Mouse (Mus musculus) gastrocnemius, adult 8-10 months (tissue): ENCODE measurements around the gene Magi1. TPM values are rescaled to one million over a fixed set of nuclear protein-coding genes. Genes with fewer than 3 reads are reported as not detected.

Experiments
- DNase-seq, 2 experiments: peaks; one replicate each; pipeline ENCODE4 v3.0.0; 2022; ENCODE audit warnings: low spot score in 2 of 2
- total RNA-seq, 4 experiments: library from RNA; stranded (reverse); gene quantifications; 2 replicates each; pipeline ENCODE4 v1.2.4; 2022

The Magi1 gene
- total RNA-seq, 4 experiments from 2014 or later, result 1.7 to 5.1 (median 2.0) TPM

- DNase-seq, result no peak
Measured at GRCm38 (mm10) chr6:94257831-94258173, 25.9 kb downstream of the Magi1 start.

GRCm38 (mm10) chr6:94256982-94257830, 26.5 kb downstream of the Magi1 start:
- no peak for DNase-seq

GRCm38 (mm10) chr6:94253943-94254342, 29.8 kb downstream of the Magi1 start:
- DNase-seq, result no peak

GRCm38 (mm10) chr6:94251358-94251945, 32.3 kb downstream of the Magi1 start:
- no peak for DNase-seq

GRCm38 (mm10) chr6:94249286-94249790, 34.4 kb downstream of the Magi1 start:
- no peak for DNase-seq

- DNase-seq, result no peak
Measured at GRCm38 (mm10) chr6:94241251-94241650, 42.5 kb downstream of the Magi1 start.

GRCm38 (mm10) chr6:94238643-94239042, 45.1 kb downstream of the Magi1 start:
- DNase-seq, result no peak

GRCm38 (mm10) chr6:94236899-94237298, 46.8 kb downstream of the Magi1 start:
- no peak for DNase-seq

- DNase-seq, result no peak
Measured at GRCm38 (mm10) chr6:94232243-94232785, 51.4 kb downstream of the Magi1 start.

GRCm38 (mm10) chr6:94231831-94232230, 51.9 kb downstream of the Magi1 start:
- DNase-seq, result no peak

GRCm38 (mm10) chr6:94231367-94231766, 52.4 kb downstream of the Magi1 start:
- DNase-seq, result no peak

GRCm38 (mm10) chr6:94230918-94231317, 52.8 kb downstream of the Magi1 start:
- no peak for DNase-seq

GRCm38 (mm10) chr6:94230129-94230528, 53.6 kb downstream of the Magi1 start:
- no peak for DNase-seq

- no peak for DNase-seq
Measured at GRCm38 (mm10) chr6:94226262-94226661, 57.5 kb downstream of the Magi1 start.

GRCm38 (mm10) chr6:94225832-94226231, 57.9 kb downstream of the Magi1 start:
- DNase-seq, result peak in 1 of 2 experiments; percentile 11

GRCm38 (mm10) chr6:94225091-94225490, 58.6 kb downstream of the Magi1 start:
- DNase-seq, result peak in 1 of 2 experiments; percentile 4

- DNase-seq, result no peak
Measured at GRCm38 (mm10) chr6:94222253-94222652, 61.5 kb downstream of the Magi1 start.

GRCm38 (mm10) chr6:94221750-94222149, 62.0 kb downstream of the Magi1 start:
- no peak for DNase-seq

GRCm38 (mm10) chr6:94218076-94218475, 65.6 kb downstream of the Magi1 start:
- DNase-seq, result no peak

- DNase-seq, result no peak
Measured at GRCm38 (mm10) chr6:94215834-94216233, 67.9 kb downstream of the Magi1 start.

GRCm38 (mm10) chr6:94214895-94215538, 68.7 kb downstream of the Magi1 start:
- peak in 1 of 2 experiments; percentile 22 for DNase-seq

GRCm38 (mm10) chr6:94205926-94206325, 77.8 kb downstream of the Magi1 start:
- no peak for DNase-seq
